Mouse (Mus musculus) forebrain, embryonic 10.5 days (tissue): ENCODE measurements around the gene Smim27. TPM values are rescaled to one million over a fixed set of nuclear protein-coding genes. Genes with fewer than 3 reads are reported as not detected.
A peak's percentile ranks its signal among the peaks of the same experiment; 100 is the strongest.

Source experiments
- DNase-seq: peaks from one replicate; pipeline ENCODE4 v3.0.0-alpha.2; 2017; ENCODE audit warnings: low spot score; ENCODE audit errors: extremely low spot score
- H3K27ac ChIP-seq: fragments of 300-500 bp; sonication (generic); 2 replicates; pipeline ENCODE4 v1.5.1; 2016; ENCODE audit warnings: mild to moderate bottlenecking
- H3K27me3 ChIP-seq: fragments of 300-500 bp; sonication (generic); 2 replicates; pipeline ENCODE4 v1.6.1; 2016; ENCODE audit warnings: mild to moderate bottlenecking; ENCODE audit not compliant: poor library complexity, severe bottlenecking
- H3K36me3 ChIP-seq: fragments of 300-500 bp; sonication (generic); replicated peaks from 2 replicates; pipeline ENCODE4 v1.6.1; 2016; ENCODE audit warnings: mild to moderate bottlenecking, moderate library complexity
- H3K4me1 ChIP-seq: fragments of 300-500 bp; sonication (generic); 2 replicates; pipeline ENCODE4 v1.6.1; 2016
- H3K4me3 ChIP-seq: fragments of 300-500 bp; sonication (generic); 2 replicates; pipeline ENCODE4 v1.5.1; 2016; ENCODE audit warnings: mild to moderate bottlenecking, moderate library complexity
- H3K9me3 ChIP-seq: fragments of 300-500 bp; sonication (generic); 2 replicates; pipeline ENCODE4 v1.6.1; 2016; ENCODE audit warnings: mild to moderate bottlenecking, moderate library complexity
- WGBS: fragments of 180-500 bp; shearing (Covaris S2); methylation state at CpG from one replicate; pipeline ENCODE4 v1.1.7; 2016; 5-methylcytosine and 5-hydroxymethylcytosine counted together
- polyA plus RNA-seq: library from polyadenylated mRNA; unstranded; fragments of >200 nt; fragmentation: Nextera tagmentation; extraction: Ambion mirVana; gene quantifications from 2 replicates; pipeline ENCODE4 v1.2.1, GENCODE M21; 2016

Gene Smim27
- polyA plus RNA-seq, 1 experiment from 2014 or later, result 26.4 TPM

- peak within 1 kb of the TSS; percentile 61 for H3K4me3 ChIP-seq
- H3K36me3 ChIP-seq, result no peaks in the 10 kb centered on the region
- H3K9me3 ChIP-seq, result no peaks in the 10 kb centered on the region
- 3% methylated on average over 32 of the region's 35 CpGs for WGBS
- H3K27ac ChIP-seq, result peak within 1 kb of the TSS; percentile 70
- peak; percentile 52 for DNase-seq
- H3K4me1 ChIP-seq, result peaks cover 21% of the 10 kb centered on the region
- 0 out of 2 replicates have a peak, but pooled peaks cover 4% of the 10 kb centered on the region for H3K27me3 ChIP-seq
These were observed 29.7 kb upstream of the Smim27 start, which contains the start of gene Ddx58 for GRCm38 (mm10) chr4:40239409-40240271. Gene Ddx58, minus strand, starts transcription at chr4:40239828.

GRCm38 (mm10) chr4:40240272-40240744 lies 29.1 kb upstream of the Smim27 start:
- 0 out of 2 replicates have a peak, but pooled peaks cover 4% of the 10 kb centered on the region for H3K27me3 ChIP-seq
- peak overlapping the region; percentile 61 for H3K4me3 ChIP-seq
- WGBS, result 50% methylated on average over 5 of the region's 5 CpGs
- H3K36me3 ChIP-seq, result no peaks in the 10 kb centered on the region
- peak overlapping the region; percentile 70; the same call in 1 of the 2 replicates for H3K27ac ChIP-seq
- peaks cover 21% of the 10 kb centered on the region for H3K4me1 ChIP-seq
- H3K9me3 ChIP-seq, result no peaks in the 10 kb centered on the region
- no peak for DNase-seq

GRCm38 (mm10) chr4:40241928-40242327 lies 27.5 kb upstream of the Smim27 start:
- Histone ChIP-seq H3K4me1 (peaks cover 21% of the 10 kb centered on the region), H3K4me3 (no peak overlapping the region), H3K27me3 (0 out of 2 replicates have a peak, but pooled peaks cover 4% of the 10 kb centered on the region), H3K36me3 (no peaks in the 10 kb centered on the region), H3K27ac (no peak overlapping the region), H3K9me3 (no peaks in the 10 kb centered on the region)
- WGBS, result 60% methylated on average over 6 of the region's 6 CpGs
- DNase-seq, result no peak

- DNase-seq, result no peak
- Histone ChIP-seq H3K36me3 (no peaks in the 10 kb centered on the region), H3K27ac (no peak overlapping the region), H3K27me3 (0 out of 2 replicates have a peak, but pooled peaks cover 4% of the 10 kb centered on the region), H3K9me3 (no peaks in the 10 kb centered on the region), H3K4me1 (peaks cover 21% of the 10 kb centered on the region), H3K4me3 (no peak overlapping the region)
- WGBS, result 88% methylated on average over 4 of the region's 4 CpGs
These were observed 26.4 kb upstream of the Smim27 start for GRCm38 (mm10) chr4:40243006-40243405.

GRCm38 (mm10) chr4:40244035-40244434 lies 25.3 kb upstream of the Smim27 start:
- no peak overlapping the region for H3K4me3 ChIP-seq
- DNase-seq, result no peak
- H3K27me3 ChIP-seq, result 0 out of 2 replicates have a peak, but pooled peaks cover 4% of the 10 kb centered on the region
- peaks cover 13% of the 10 kb centered on the region for H3K4me1 ChIP-seq
- no peaks in the 10 kb centered on the region for H3K36me3 ChIP-seq
- 85% methylated on average over 8 of the region's 8 CpGs for WGBS
- no peaks in the 10 kb centered on the region for H3K9me3 ChIP-seq
- no peak overlapping the region for H3K27ac ChIP-seq

GRCm38 (mm10) chr4:40250984-40251383 lies 18.4 kb upstream of the Smim27 start:
- no peaks in the 10 kb centered on the region for H3K27me3 ChIP-seq
- H3K4me3 ChIP-seq, result no peak overlapping the region
- 90% methylated on average over 5 of the region's 5 CpGs for WGBS
- no peak for DNase-seq
- H3K4me1 ChIP-seq, result no peaks in the 10 kb centered on the region
- H3K9me3 ChIP-seq, result no peaks in the 10 kb centered on the region
- H3K36me3 ChIP-seq, result 0 out of 2 replicates have a peak, but pooled peaks cover 3% of the 10 kb centered on the region
- H3K27ac ChIP-seq, result no peak overlapping the region

GRCm38 (mm10) chr4:40253766-40254165 lies 15.6 kb upstream of the Smim27 start:
- H3K4me3 ChIP-seq, result no peak overlapping the region
- H3K4me1 ChIP-seq, result no peaks in the 10 kb centered on the region
- 88% methylated on average over 2 of the region's 2 CpGs for WGBS
- no peak overlapping the region for H3K27ac ChIP-seq
- H3K36me3 ChIP-seq, result peaks cover 19% of the 10 kb centered on the region
- DNase-seq, result no peak
- no peaks in the 10 kb centered on the region for H3K9me3 ChIP-seq
- H3K27me3 ChIP-seq, result no peaks in the 10 kb centered on the region

- Histone ChIP-seq H3K36me3 (peaks cover 27% of the 10 kb centered on the region), H3K4me3 (no peak overlapping the region), H3K27me3 (no peaks in the 10 kb centered on the region), H3K27ac (no peak overlapping the region), H3K9me3 (no peaks in the 10 kb centered on the region), H3K4me1 (no peaks in the 10 kb centered on the region)
- no peak for DNase-seq
- 91% methylated on average over 8 of the region's 8 CpGs for WGBS
These were observed 14.8 kb upstream of the Smim27 start for GRCm38 (mm10) chr4:40254385-40255103.

GRCm38 (mm10) chr4:40264321-40264720 lies 5.1 kb upstream of the Smim27 start:
- H3K4me3 ChIP-seq, result no peak overlapping the region
- no peak for DNase-seq
- no peak overlapping the region for H3K27ac ChIP-seq
- H3K36me3 ChIP-seq, result peaks cover 88% of the 10 kb centered on the region
- peaks cover 30% of the 10 kb centered on the region for H3K4me1 ChIP-seq
- H3K9me3 ChIP-seq, result no peaks in the 10 kb centered on the region
- H3K27me3 ChIP-seq, result no peaks in the 10 kb centered on the region
- 93% methylated on average over 1 of the region's 1 CpGs for WGBS

- H3K27me3 ChIP-seq, result no peaks in the 10 kb centered on the region
- peaks cover 35% of the 10 kb centered on the region for H3K4me1 ChIP-seq
- H3K27ac ChIP-seq, result peak overlapping the region; percentile 97
- no peak for DNase-seq
- no peaks in the 10 kb centered on the region for H3K9me3 ChIP-seq
- 75% methylated on average over 7 of the region's 7 CpGs for WGBS
- H3K36me3 ChIP-seq, result peaks cover 66% of the 10 kb centered on the region
- peak overlapping the region; percentile 76 for H3K4me3 ChIP-seq
These were observed 1.7 kb upstream of the Smim27 start for GRCm38 (mm10) chr4:40267681-40268080.

GRCm38 (mm10) chr4:40268204-40268813 lies 1.1 kb upstream of the Smim27 start:
- Histone ChIP-seq H3K36me3 (peaks cover 61% of the 10 kb centered on the region), H3K27ac (peak overlapping the region; percentile 97), H3K4me1 (peaks cover 35% of the 10 kb centered on the region), H3K27me3 (no peaks in the 10 kb centered on the region), H3K4me3 (peak overlapping the region; percentile 76), H3K9me3 (no peaks in the 10 kb centered on the region)
- WGBS, result under 1% methylated on average over 50 of the region's 50 CpGs
- peak; percentile 95 for DNase-seq

- DNase-seq, result no peak
- peaks cover 35% of the 10 kb centered on the region for H3K4me1 ChIP-seq
- no peaks in the 10 kb centered on the region for H3K9me3 ChIP-seq
- peak overlapping the region; percentile 76 for H3K4me3 ChIP-seq
- peaks cover 61% of the 10 kb centered on the region for H3K36me3 ChIP-seq
- under 1% methylated on average over 16 of the region's 16 CpGs for WGBS
- peak overlapping the region; percentile 97 for H3K27ac ChIP-seq
- H3K27me3 ChIP-seq, result no peaks in the 10 kb centered on the region
These were observed 544 bp upstream of the Smim27 start for GRCm38 (mm10) chr4:40268835-40269234.
